Mouse (Mus musculus): ENCODE measurements at regions not wholly inside any gene's neighbourhood (a gene's known extent, or its start where the extent isn't known, plus 50 kb on each side); places are given as distances from the start of the nearest gene placed in this dataset.
A peak's percentile ranks its signal among the peaks of the same experiment; 100 is the strongest.

DNA sequence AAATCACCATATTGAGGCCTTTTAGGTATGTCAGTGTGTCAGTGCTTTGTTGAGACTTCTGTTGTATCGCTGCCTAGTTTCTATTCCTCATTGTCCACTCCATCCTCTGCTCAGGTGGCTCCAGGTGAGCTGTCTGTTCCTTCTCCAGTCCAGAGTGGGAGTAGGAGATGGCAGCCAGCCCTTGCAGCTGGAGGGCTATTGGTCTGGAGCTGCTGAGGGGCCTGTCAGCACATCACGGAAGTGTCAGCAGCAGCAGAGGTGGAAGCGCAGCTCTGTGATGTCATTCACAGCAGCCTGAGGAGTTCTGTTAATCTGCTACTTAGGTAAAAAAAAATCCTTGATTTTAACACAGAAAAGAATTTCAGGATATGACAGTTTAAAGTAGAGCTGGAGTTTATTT lies 126.0 kb upstream of the Adra1b start:
- DNase-seq (ENCODE audit: low spot score in 2 of 2): no peak

DNA sequence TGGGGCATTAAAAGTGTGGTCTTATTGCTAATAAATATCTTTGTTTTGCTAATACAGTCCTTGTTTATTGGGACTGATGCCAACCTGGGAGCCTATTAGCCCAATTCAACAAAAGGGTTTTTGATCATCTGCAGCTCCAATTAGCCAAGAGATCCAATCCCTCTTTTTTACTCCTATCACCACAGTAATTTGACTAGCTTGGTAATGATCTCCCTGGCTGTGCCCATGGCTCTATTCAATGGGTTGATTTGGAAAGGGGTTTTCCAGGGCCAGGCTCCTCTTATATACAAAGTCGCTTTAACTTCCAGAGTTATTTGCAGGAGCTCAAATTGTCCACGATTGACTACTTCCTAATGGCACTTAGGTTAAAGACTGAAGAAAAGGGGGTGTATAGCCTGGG lies 145.1 kb upstream of the Adra1b start:
- DNase-seq (ENCODE audit: low spot score in 2 of 2): no peak

DNA sequence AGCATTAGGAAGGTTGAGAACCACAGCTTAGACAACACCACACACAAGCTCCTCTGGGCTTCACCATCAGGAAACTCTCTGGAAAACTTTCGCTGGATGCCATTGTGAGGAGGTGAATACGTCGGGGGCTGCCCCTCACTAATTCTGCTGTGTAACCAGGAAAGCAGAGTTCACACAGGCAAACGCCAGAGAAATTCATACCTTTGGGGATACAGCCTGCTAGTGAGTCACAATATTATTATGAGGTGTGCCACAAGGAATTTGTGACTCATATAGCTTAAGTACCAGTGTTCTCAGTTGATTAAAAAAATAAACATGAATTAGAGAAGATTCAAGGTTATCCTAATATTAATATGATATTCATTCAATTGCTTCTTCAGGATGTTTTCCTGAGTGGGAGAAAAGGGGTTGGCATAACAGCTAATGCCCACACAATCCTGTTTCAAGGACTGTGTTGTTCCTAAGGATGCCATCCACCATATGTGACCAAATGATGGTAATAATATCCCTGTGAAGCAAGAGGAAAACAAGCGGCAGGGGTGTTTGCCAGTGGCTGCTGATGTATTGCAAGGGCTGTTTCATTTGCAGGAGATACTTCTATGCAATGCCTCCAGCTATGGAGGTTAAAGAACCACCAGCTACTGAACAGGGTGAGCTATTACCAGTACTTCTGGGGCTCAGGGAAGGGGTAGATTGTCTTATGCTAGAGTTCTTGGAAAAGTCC lies 148.4 kb upstream of the Adra1b start:
- no peak for DNase-seq (ENCODE audit: low spot score in 2 of 2)

DNA sequence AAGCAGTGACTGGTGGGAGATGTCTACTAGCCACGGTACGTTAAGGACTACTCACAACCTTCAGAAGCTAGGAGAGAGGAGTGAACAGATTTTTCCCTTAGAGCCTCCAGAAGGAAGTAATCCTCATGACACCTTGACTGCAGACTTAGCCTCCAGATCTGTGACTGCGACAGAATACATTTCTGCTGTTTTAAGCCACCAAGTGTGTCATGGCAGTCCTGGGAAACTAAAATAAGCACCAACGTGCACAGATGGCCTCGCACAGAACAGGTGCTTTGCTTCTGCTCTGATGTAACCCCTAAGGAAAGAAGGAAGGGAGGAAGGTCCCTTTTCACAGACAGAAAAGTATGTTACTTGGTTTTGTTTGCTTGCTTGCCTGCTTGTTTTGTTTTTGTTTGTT lies 151.5 kb upstream of the Adra1b start:
- DNase-seq (ENCODE audit: low spot score in 2 of 2): peak in 1 of 2 experiments; percentile 8

DNA sequence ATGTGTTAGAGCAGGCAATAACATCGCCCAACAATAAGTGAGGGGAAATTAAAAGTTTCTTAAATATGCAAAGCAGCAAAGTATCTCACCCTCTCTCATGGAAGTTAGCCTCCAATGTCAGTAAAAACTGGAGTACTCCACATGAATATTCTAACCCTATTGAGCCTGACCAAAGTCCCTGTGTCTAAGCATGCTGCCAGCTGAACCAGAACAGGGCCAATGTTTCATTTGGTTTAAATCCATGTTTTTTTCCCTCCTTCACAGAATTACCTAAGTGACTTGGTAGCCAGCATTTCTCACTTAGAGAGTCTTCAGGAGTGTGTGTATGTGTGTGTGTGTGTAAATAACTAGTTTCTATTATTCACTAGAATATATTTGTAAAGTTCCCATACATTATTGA lies 161.4 kb upstream of the Adra1b start:
- no peak for DNase-seq (ENCODE audit: low spot score in 2 of 2)

DNA sequence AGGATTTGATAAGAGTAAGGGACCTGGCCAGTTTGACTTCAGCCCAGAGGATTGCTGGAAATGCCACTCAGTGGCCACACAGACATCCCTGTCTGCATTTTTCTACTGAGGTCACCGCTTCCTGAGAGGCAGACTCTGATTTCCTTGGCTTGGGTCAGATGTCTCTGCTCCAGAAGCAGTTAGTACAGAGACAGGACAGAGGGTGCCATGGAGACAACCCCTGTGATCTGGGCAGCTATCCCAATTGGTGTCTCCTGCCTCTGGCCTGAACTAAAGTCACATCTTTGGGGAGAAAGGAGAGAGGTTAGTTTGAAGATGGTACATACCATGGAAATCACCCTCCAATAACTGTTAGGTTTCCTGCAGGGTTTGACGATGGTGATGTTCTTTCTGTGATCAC lies 165.2 kb upstream of the Adra1b start:
- no peak for DNase-seq (ENCODE audit: low spot score in 2 of 2)

DNA sequence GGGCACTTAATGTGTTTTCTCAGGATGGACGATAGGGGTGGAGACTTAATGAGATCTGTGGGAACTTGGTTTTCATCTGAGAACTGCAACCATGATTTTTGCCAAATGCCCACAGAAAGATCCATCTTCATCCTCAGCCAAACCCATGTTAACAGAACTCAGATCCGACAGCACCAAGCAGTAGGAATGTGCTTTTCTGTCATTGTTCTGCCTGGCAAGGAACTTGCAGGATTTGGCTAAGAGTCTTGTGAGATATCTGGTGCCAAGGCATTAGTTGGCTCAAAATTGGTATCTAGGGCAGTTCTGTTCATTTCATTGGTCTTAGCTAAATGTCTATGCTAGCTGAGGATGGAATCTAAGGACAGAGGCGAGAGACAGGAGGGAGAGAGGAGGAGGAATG lies 182.7 kb upstream of the Adra1b start:
- DNase-seq (ENCODE audit: low spot score in 2 of 2): no peak

DNA sequence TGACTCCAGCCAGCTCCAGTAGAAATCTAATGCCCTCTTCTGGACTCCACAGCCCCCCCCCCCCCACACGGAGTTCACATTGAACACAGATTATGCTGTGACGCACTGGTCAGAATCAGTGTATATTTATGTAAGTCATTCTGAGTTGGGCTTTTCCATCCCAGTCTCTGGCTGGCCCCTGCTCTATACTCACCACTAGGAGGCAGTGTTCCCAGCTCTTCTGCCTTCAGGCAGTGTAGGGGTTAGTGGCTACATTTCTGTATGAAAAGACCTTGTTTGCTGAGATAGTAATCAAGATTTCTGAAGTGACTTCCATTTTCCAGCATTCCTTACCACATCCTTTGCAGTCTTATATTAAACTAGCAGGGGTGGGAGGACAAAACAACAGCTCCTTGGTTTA lies 185.9 kb upstream of the Adra1b start:
- DNase-seq (ENCODE audit: low spot score in 2 of 2): no peak

DNA sequence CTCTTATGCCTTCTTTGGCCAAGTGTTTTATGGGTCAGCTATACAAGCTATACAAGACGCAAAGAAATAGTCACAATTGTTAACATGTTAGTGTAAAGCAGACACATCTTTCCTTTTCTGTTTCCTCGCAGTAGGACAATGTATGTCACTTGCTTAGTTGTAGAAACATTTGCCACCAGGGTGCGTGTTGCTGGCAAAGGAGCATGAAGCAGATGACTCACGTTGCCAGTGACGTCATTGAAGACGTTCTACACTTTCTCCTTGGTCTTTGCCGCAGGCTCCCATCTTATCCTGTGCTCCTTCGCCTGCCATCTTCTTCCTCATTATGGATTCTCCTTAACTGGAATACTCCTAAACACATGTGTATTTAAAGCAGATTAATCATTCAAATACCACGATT lies 188.5 kb upstream of the Adra1b start:
- DNase-seq (ENCODE audit: low spot score in 2 of 2): no peak

DNA sequence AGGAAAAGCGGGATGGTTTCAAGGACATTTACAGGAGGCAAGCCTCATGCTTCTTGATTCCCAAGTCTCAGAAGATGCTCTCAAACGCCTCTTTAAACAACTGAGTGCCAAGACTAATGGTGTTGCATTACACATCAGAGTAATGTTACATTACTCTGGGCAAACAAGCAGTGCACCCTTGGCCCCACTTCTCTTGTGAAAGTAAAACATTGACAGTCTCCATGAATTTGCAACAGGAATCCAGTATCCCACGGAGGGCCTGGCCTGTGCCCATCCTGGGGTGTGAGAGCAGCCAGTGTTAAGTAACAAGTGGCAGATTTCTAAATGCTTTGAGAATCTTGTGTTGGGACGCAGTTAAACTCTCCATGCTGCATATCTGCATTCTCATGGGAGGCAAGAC lies 194.3 kb upstream of the Adra1b start:
- no peak for DNase-seq (ENCODE audit: low spot score in 2 of 2)

DNA sequence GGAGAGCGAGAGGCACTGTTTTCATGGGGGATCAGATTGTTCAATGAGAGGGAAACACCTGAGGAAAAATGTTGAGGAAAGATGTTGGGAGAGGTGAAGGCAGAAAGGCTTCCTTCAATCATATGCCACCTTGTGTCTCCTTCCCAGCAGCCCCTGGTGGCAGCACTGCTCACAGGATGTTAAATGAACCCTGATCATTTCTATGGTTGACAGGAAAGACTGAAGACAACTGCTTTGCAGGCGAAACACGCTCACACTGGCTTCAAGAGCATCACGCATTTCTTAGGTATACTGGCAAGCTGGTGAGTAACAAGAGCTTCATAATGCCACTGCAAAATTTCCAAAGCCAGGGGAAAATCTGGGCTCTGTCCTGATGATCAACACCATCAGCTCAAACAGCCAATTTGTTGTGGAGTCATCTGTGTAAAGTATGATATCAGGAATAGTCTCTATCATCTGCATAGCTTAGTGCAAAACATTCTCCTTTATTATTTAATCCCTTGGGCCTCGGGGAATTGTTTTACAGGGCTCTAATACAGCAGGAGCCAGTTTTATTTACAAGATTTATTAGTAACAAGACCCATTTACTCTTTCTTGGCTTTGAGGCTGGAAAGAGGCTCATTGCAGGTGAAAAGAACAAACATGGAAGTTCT lies 202.3 kb upstream of the Adra1b start:
- no peak for DNase-seq (ENCODE audit: low spot score in 2 of 2)

DNA sequence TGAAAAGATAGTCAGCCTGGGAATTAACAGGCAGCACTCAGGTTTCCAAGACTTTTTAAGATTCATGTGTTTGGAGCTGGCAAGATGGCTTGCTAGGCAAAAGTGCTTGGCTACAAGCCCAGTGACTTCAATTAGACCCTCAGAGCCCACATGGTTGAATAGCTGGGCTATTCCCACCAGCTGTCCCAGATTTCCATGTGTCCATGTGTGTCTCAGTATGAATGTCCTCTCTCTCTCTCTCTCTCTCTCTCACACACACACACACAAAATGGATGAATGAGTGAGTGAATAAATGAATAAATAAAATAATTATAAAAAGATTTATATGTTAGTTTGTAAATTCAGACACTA lies 202.8 kb upstream of the Adra1b start:
- no peak for DNase-seq (ENCODE audit: low spot score in 2 of 2)

DNA sequence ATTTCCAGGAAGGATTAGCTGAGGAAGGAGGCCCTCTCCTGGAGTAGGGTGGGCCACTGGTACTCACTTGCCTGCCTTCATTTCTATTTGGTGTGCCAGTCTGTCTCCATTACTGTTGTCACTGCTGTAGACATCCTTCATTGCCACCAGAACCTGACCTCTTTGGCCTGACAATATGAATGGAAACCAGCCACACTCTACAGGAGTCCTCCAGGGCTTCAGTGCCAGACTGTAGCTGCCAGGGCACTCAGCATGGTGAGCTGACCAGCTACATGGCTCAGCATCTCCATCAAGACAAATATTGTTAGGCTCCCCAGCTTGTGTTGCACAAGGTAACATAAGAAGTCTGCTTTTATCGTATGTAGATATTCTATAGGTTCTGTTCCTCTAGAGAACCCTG lies 205.2 kb upstream of the Adra1b start:
- DNase-seq (ENCODE audit: low spot score in 2 of 2): no peak

DNA sequence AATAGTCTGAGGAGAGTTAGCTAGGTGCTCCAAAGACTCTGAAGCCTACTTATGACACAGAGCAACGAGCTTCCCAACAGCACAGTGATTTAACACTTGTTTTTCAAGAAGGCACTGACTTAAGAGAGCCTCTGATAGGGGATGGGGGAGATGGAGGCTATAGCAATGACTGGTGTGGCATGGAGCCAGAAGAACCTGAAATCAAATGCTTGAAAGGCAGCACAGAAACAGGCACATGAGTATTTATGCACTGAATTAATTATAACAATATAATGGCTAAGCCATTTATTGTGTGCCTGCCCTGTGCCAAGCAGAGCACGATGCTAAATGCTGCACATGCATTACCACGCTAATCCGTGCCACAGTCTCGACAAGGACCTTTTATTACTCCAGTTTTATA lies 210.5 kb upstream of the Adra1b start:
- no peak for DNase-seq (ENCODE audit: low spot score in 2 of 2)

DNA sequence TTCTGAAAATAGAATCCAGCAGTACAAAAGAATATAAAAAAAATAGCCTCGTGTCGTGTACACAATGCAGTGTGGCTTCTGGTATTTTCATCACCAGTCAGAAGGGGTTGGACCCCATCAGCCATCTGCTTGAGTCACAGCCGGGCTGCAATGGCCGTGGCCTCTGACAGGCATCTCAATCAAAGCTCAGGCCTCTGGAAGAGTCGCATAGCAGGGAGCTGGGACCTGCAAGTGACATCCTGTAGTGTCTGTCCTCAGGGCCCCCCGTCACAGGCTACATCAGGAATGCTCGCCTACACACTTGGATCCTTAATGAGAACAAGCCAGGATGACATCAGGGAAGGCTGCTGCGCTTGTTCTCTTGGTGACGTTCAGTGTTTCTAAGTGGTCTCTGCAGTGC lies 226.1 kb upstream of the Adra1b start:
- DNase-seq (ENCODE audit: low spot score in 2 of 2): peak; percentile 10 to 53

DNA sequence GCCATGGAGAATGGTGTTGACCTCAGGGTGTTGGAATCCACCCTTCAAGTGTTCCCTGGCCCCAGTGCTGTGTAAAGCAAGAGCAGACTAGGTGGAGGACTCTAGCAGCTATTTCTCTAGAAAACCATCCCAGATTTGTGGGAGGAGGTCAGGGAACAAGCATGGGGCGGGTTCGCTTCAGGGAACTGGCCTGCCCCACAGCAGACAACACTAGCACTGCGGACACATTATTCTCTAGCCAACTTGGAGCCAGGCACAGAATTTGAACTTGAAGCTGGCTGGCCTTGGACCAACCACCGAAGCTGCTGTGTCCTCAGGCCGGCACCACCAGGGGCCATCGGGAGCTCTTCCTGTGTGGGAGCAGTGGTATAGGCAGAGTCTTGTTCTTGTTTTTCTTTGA lies 227.5 kb upstream of the Adra1b start:
- DNase-seq (ENCODE audit: low spot score in 2 of 2): no peak

DNA sequence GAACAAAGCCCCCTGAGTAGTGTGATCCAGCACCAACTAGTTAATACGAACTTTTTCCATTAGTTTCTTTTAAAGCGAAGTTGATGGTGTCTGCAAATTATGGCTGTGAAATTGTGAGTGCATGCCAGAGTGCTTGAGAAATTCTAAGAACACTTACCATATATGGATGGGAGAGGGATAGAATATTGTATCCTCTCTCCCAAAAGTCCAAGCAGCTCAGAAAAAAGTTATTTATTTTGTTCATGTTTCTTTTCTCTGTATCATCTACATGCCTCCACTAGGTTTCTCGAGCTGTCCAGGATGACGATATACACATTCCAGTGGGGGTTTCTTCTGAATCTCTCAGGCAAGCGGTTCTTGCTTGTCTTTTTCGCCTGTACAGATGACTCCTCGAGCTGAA lies 232.2 kb upstream of the Adra1b start:
- no peak for DNase-seq (ENCODE audit: low spot score in 2 of 2)

DNA sequence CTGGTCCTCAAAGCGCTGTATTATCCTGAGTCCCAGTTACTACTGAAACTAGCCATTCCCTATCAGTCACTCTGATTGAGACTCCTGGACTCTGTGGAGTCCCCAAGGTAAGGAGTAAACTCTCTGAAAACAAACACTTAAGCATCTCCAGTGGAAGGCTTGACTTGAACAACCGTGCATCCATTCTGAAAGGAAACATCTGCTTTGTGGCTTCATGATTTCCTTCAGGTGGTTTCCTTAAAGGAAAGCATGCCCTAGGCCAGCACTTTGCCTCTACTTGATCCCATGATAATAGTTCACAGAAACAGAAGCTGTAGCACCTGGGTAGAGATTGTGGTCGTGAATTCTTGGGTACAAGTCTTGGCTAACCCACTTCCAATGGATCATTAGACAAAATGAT lies 235.0 kb upstream of the Adra1b start:
- DNase-seq (ENCODE audit: low spot score in 2 of 2): no peak

DNA sequence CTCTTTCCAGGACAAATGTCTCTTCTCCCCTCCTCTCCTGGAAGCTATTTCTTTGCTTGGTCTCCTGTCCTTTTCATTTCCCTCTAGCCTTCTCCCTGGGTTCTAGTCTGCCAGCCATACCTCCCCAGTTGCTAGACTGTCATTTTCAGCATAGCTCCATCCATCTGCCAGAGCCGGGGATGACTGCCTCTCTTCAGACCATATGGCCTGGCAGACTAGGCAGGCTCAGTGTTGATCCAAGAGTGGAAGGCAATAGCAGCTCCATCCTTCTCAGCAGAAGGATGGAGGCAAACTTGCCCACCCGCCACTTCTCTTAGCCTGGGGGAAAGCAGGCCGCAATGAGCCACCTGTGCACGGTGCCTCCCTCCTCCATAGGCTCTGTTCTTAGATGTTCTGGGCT lies 242.0 kb upstream of the Adra1b start:
- peak; percentile 3 to 35 for DNase-seq (ENCODE audit: low spot score in 2 of 2)

DNA sequence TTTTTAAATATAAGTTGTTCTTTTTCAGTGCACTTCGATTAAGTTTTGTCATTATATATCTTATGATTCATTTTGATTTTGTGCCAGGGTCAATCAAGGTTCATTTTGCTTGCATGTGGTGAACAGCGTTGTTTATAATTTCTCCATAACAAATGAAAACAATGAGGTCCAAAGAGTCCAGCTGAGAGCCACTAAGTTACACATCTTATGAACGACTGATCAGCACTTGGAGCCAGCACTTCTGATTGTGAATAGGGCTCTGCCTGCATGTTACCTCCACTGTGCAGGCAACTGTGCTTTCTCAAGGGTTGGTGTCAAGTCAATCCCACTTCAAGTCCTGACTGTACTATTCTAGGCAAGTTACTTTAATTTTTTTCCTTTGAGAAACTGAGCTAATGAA lies 243.5 kb upstream of the Adra1b start:
- no peak for DNase-seq (ENCODE audit: low spot score in 2 of 2)

DNA sequence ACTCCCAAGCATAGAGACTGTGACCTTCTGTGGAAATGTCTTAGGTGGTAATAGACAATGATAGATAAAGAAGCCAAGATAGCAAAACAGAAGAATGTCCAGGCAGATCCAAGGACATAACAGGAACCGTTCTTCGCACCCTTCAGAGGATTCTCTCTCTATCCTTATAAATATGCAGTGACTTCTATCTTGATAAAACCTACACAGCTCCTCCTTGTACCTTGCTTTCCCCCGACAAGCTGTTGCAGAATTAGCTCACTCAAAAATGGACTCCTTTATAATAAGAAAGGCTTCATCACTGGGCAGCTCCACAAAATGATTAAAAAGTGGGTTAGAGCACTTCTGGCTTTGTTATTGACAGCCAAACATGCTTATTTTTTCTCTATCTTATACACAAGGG lies 245.4 kb upstream of the Adra1b start:
- DNase-seq (ENCODE audit: low spot score in 2 of 2): no peak

DNA sequence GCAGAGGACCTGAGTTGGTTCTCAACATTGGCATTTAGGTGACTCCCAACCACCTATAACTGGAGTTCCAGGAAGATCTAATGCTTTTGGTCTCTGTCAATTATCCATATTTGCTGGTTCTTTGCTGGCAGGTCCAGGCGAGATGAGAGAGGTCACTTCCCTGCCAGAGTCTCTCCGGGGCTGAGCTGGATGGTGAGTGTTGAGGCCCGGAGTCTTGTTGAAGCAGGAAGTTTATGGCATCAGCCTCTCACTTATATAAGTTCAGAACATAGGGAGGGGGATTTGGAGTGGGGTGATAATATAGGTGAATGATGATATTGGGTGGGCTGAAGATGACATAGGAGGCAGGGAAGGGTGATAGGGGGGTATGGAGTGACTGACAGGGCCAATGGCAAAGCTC lies 246.3 kb upstream of the Il12b start:
- no peak for DNase-seq (ENCODE audit: low spot score in 2 of 2)

DNA sequence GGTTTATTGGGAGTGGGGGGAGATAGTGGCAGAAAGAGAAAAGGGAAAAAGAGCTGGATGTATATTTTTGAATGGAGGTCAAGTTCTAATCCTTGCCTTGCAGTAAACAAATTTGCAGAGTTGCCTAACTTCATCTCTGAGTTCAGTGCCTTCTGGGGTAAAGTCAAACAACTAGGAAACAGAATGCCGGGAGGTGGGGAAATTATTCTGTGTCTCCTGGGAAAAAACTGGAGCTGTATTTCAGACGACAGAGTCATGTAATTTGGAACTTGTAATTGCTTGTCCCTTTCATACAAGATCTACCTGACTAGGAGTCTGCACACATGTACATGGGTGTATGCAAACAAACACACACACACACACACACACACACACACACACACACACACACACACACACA lies 244.3 kb upstream of the Il12b start:
- no peak for DNase-seq (ENCODE audit: low spot score in 2 of 2)

DNA sequence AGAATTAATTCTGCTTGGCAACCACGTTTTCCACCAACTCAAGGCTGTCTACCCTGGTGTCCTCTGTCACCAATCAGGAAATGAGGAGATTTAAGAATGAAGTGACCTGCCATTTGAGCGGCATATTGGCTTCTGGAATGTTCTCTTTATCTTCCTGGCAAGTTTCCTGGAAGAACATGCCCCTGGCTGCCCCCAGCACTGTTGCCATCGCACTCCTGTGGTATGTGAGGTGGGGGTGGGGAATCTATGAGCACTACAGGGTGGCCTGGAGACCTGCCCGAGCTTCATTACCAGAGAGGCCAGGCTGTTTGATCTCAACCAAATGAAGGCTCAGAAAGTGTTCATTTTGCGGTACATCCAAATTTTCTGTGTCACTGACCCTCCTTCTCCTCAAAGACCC lies 243.8 kb upstream of the Il12b start:
- DNase-seq (ENCODE audit: low spot score in 2 of 2): no peak
